Mouse (Mus musculus) hindbrain, embryonic 14.5 days (tissue): ENCODE results near the gene Prlr. TPM values are rescaled to one million over a fixed set of nuclear protein-coding genes. Genes with fewer than 3 reads are reported as not detected.

Experiments
- ATAC-seq: fragments of 200-750 bp; cut with Nextera tagmentation; 2 replicates; pipeline ENCODE4 v1.8.0; 2017; ENCODE audit warnings: moderate number of reproducible peaks, mild to moderate bottlenecking, moderate TSS enrichment, moderate library complexity; ENCODE audit not compliant: low FRiP score
- DNase-seq: peaks from one replicate; pipeline ENCODE4 v3.0.0-alpha.2; 2015; ENCODE audit warnings: low spot score
- H3K27ac ChIP-seq: fragments of 300-500 bp; sonication (generic); 2 replicates; pipeline ENCODE4 v1.5.1; 2014; ENCODE audit warnings: mild to moderate bottlenecking, moderate library complexity
- H3K27me3 ChIP-seq: fragments of 300-500 bp; sonication (generic); 2 replicates; pipeline ENCODE4 v1.6.1; 2014; ENCODE audit warnings: mild to moderate bottlenecking, low read length, mixed read lengths; ENCODE audit not compliant: control insufficient read depth, insufficient read depth
- H3K36me3 ChIP-seq: fragments of 300-500 bp; sonication (generic); replicated peaks from 2 replicates; pipeline ENCODE4 v1.6.1; 2014; ENCODE audit not compliant: control insufficient read depth, insufficient read depth
- H3K4me1 ChIP-seq: fragments of 300-500 bp; sonication (generic); replicated peaks from 2 replicates; pipeline ENCODE4 v1.6.1; 2014; ENCODE audit warnings: antibody characterized with exemption, low read length, mixed read lengths; ENCODE audit not compliant: control insufficient read depth, insufficient read depth
- H3K4me2 ChIP-seq: fragments of 300-500 bp; sonication (generic); replicated peaks from 2 replicates; pipeline ENCODE4 v1.6.1; 2014; ENCODE audit warnings: mild to moderate bottlenecking, moderate library complexity
- H3K4me3 ChIP-seq: fragments of 300-500 bp; sonication (generic); replicated peaks from 2 replicates; pipeline ENCODE4 v1.5.1; 2014; ENCODE audit warnings: mild to moderate bottlenecking, low read length
- H3K9ac ChIP-seq: fragments of 300-500 bp; sonication (generic); 2 replicates; pipeline ENCODE4 v1.6.1; 2014
- H3K9me3 ChIP-seq: fragments of 300-500 bp; sonication (generic); 2 replicates; pipeline ENCODE4 v1.6.1; 2016; ENCODE audit warnings: low read length; ENCODE audit not compliant: control insufficient read depth
- WGBS: fragments of 180-500 bp; shearing (Covaris S2); extraction: QIAGEN DNeasy Blood & Tissue Kit; methylation state at CpG from one replicate; pipeline ENCODE4 v1.1.7; 2014; 5-methylcytosine and 5-hydroxymethylcytosine counted together
- polyA plus RNA-seq: library from polyadenylated mRNA; unstranded; fragments of >200 nt; fragmentation: Nextera tagmentation; extraction: Ambion mirVana; gene quantifications from 2 replicates; pipeline ENCODE4 v1.2.1, GENCODE M21; 2014

The Prlr gene
- polyA plus RNA-seq, 1 experiment from 2014 or later, result 1.8 TPM

DNA sequence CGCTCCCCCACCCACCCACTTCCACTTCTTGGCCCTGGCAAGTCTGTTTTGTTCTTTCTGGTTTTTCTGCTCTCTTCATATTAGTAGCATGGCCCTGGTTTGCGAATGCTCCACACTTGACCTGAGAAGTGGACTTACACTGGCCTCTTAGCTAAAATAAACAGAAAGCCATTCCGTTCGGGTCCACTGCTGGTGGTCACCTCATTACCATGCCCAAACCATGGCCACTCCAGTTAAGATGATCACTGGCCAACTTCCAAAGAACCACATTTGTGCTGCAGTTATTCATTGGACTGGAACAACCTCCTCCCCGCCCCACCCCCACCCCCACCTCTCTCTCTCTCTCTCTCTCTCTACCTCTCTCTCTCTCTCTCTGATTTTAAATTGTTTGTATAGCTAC lies 104.5 kb downstream of the Prlr start:
- 92% methylated on average over 5 of the region's 5 CpGs for WGBS
- H3K4me1 ChIP-seq, result no peaks in the 10 kb centered on the region
- DNase-seq (no peak), ATAC-seq (no peak)
- H3K36me3 ChIP-seq, result no peaks in the 10 kb centered on the region
- H3K9ac ChIP-seq, result no peak overlapping the region
- no peak overlapping the region for H3K4me3 ChIP-seq
- no peak overlapping the region for H3K4me2 ChIP-seq
- H3K9me3 ChIP-seq, result no peaks in the 10 kb centered on the region
- H3K27me3 ChIP-seq, result no peaks in the 10 kb centered on the region
- H3K27ac ChIP-seq, result no peak overlapping the region

DNA sequence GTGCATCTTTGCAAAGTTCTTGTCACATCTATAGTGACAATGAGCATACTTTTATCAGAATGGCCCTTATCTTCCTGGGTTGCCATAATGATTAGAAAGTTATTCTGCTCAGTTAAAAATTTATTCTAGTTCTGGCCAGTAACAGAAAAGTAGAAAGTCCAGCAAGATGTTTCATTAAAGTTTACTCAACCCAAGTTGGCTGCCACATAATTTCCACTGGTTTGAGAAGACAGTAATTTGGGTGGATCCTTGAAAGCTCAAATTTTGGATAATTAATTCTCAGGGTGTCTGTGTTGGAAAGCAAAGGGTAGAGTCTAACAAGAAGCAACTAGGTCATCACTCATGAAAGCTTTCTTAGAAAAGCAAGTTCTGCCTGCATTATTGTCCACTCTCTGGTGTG lies 106.6 kb downstream of the Prlr start:
- H3K27ac ChIP-seq, result no peak overlapping the region
- ATAC-seq (no peak), DNase-seq (no peak)
- no peaks in the 10 kb centered on the region for H3K4me1 ChIP-seq
- no peak overlapping the region for H3K4me3 ChIP-seq
- no peaks in the 10 kb centered on the region for H3K27me3 ChIP-seq
- no peak overlapping the region for H3K4me2 ChIP-seq
- H3K9me3 ChIP-seq, result no peaks in the 10 kb centered on the region
- H3K9ac ChIP-seq, result no peak overlapping the region
- H3K36me3 ChIP-seq, result no peaks in the 10 kb centered on the region

DNA sequence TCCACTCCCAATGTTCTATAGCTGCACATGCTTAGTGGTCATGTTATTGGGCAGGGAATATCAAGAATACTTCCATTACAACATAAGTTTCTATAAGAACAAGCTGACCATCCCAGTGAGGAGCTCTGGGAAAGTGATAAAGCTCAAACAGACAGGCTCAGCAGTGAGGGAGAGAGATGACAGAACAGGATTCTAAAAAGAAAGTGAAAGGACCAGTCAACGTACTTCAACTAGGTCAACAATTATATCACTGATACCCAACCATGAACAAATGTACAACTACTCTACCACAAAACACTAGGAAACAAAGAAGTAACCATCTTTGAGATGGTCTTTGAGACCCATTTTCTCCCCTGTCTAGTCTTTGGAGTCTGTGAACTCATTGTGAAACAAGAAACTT lies 119.5 kb downstream of the Prlr start:
- Histone ChIP-seq H3K4me1 (no peaks in the 10 kb centered on the region), H3K36me3 (no peaks in the 10 kb centered on the region), H3K27me3 (no peaks in the 10 kb centered on the region), H3K9ac (no peak overlapping the region), H3K4me2 (no peak overlapping the region), H3K4me3 (no peak overlapping the region), H3K27ac (no peak overlapping the region), H3K9me3 (no peaks in the 10 kb centered on the region)
- DNase-seq, result no peak
- 88% methylated on average over 1 of the region's 1 CpGs for WGBS
- no peak for ATAC-seq

DNA sequence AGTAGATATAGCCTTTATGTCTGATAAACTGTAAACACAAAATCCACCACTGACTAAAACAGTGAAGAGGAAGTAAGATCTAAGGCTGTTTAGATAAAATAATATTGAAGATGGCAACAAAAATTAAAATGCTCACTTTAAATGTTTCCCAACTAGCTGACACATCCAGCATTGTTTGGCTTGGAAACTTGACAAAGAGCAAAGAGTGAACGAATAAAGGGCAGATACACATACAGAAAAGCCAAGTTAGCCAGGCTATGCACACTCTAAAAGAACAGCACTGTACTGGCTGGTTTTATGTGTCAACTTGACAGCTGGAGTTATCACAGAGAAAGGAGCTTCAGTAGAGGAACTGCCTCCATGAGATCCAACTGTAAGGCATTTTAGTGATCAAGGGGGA lies 121.0 kb downstream of the Prlr start:
- H3K4me1 ChIP-seq, result no peaks in the 10 kb centered on the region
- no peak overlapping the region for H3K27ac ChIP-seq
- no peak overlapping the region for H3K9ac ChIP-seq
- H3K27me3 ChIP-seq, result no peaks in the 10 kb centered on the region
- no peak overlapping the region for H3K4me2 ChIP-seq
- no peaks in the 10 kb centered on the region for H3K9me3 ChIP-seq
- ATAC-seq (no peak), DNase-seq (no peak)
- WGBS, result 73% methylated on average over 1 of the region's 1 CpGs
- H3K4me3 ChIP-seq, result no peak overlapping the region
- no peaks in the 10 kb centered on the region for H3K36me3 ChIP-seq

DNA sequence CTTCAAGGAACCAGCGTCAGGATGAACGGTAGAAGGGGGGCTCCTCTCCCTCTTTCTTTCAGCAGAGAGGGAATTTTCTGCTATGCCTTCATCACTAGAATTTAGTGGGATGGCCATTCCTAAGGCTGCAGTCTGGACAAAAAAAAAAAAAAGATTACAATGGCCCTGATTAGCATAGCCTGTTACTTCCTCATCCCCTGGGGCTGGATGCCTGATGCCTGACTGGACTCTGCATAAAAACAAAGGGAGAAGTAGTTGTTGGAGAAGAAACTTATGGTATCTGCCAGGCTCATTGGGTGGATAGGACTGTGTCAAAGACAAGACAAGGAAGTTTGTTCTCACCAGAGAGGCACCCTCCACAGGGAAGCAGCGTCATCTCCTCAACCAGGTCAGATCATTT lies 122.4 kb downstream of the Prlr start:
- no peaks in the 10 kb centered on the region for H3K36me3 ChIP-seq
- no peaks in the 10 kb centered on the region for H3K9me3 ChIP-seq
- no peak overlapping the region for H3K27ac ChIP-seq
- H3K9ac ChIP-seq, result no peak overlapping the region
- WGBS, result 59% methylated on average over 3 of the region's 3 CpGs
- ATAC-seq, result no peak
- H3K4me3 ChIP-seq, result no peak overlapping the region
- no peak overlapping the region for H3K4me2 ChIP-seq
- no peak for DNase-seq
- no peaks in the 10 kb centered on the region for H3K27me3 ChIP-seq
- no peaks in the 10 kb centered on the region for H3K4me1 ChIP-seq

DNA sequence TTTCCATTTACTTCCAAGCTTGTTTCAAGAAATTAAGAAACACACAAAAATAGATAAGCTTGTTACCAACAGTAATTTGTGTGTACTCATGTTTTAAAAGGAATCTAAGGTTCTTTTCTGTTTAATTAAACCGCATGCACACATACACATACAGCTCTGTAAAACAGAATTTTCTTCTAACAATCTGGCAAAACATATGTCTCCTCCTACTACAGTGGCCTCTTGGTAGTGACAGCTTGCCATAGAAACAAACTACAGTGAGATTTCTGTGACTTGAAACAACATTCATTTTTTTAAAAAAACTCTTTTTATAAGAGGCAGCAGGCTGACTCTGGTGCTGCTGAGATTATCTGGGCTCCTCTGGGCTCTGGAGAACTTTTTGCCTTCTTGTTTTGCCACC lies 129.4 kb downstream of the Prlr start:
- WGBS, result 100% methylated on average over 1 of the region's 1 CpGs
- Histone ChIP-seq H3K36me3 (no peaks in the 10 kb centered on the region), H3K9ac (no peak overlapping the region), H3K9me3 (no peaks in the 10 kb centered on the region), H3K4me3 (no peak overlapping the region), H3K27ac (no peak overlapping the region), H3K4me1 (no peaks in the 10 kb centered on the region), H3K4me2 (no peak overlapping the region), H3K27me3 (no peaks in the 10 kb centered on the region)
- no peak for ATAC-seq
- DNase-seq, result no peak

DNA sequence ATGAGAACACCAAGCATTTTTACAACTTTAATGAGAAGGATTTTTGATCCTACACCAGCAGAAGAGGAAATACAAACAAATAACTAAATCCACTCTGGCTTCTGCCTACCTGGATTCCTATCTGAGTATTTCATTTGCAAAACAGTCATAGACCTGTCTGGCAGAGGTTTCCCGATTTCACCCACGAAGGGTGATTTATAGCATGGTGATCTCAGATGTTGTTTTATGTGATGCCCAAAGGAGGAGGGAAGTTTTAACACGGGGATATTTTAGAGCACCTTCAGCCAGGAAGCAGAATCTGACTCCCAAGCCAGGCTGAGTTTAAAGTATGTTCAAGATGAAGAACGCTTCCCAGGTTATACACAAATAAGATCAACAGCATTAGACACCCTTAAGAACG lies 134.8 kb downstream of the Prlr start:
- ATAC-seq (no peak), DNase-seq (no peak)
- Histone ChIP-seq H3K9ac (no peak overlapping the region), H3K4me1 (no peaks in the 10 kb centered on the region), H3K4me3 (no peak overlapping the region), H3K27ac (no peak overlapping the region), H3K27me3 (no peaks in the 10 kb centered on the region), H3K36me3 (no peaks in the 10 kb centered on the region), H3K9me3 (no peaks in the 10 kb centered on the region), H3K4me2 (no peak overlapping the region)
- 86% methylated on average over 5 of the region's 5 CpGs for WGBS

DNA sequence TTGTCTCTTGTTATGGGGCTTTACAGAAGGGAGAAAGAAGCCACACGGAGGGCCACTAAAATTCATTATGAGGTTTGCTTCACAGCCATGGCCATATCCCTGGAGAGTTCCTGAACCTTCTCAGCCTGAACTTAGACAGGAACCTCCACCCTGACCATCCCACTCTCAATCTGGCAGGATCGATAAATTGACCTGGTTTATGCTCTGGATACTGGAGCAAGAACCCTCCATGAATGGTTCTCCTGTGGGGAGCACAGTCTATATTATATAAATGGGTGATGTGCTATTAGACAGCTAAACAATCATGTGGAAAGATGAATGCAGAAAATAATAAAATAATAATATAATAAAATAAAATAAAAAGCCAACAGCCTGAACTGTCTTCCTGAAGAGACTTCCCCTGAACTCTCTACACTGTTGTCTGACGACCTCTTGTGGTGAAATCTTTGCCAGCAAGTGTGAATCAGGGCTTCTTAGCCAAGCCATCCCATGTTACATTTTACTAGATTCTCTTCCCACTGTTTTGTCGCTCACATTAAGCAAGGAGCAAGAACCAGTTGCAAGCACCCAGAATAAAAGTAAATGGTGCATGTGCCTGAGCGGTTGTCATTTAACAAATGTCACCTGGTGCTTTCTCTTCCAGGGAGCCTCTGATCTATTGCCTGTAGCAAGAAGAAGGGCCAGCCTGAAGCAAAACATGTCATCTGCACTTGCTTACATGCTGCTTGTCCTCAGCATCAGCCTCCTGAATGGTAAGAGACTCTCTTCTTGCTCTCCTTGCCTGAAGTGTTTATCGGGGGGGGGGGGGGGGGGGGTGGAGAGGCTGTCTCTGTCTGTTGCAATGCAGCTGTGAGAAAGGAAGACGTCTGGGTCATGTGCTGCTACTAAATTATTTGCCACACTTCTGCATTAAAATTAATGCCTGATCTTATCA lies 136.8 kb downstream of the Prlr start:
- DNase-seq (peak; percentile 81), ATAC-seq (peak; percentile 69; the same call in 1 of the 2 replicates)
- Histone ChIP-seq H3K27ac (no peak overlapping the region), H3K36me3 (no peaks in the 10 kb centered on the region), H3K9ac (no peak overlapping the region), H3K27me3 (no peaks in the 10 kb centered on the region), H3K9me3 (no peaks in the 10 kb centered on the region), H3K4me1 (no peaks in the 10 kb centered on the region), H3K4me2 (no peak overlapping the region), H3K4me3 (no peak overlapping the region)
- WGBS, result 57% methylated on average over 6 of the region's 7 CpGs

DNA sequence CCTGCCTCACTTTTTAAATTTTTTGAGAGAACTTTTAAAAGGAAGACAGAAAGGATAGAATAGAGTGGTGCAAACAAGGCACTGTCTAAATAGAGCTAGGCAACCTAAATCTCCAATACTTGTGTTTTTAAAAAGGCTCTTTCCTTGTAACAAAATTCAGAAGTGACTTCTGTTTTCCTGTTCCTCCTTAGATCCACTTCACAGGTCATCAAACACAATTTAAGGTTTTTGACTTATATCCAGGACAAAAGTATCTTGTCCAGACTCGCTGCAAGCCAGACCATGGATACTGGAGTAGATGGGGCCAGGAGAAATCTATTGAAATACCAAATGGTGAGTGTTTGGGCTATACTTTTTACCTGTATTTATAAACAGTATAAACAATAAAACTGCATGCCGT lies 148.0 kb downstream of the Prlr start, which contains the start of gene Gm21973:
Gm21973 (plus strand) TSS at position 301 of the 400 bp plus-strand sequence.
- ATAC-seq (no peak), DNase-seq (no peak)
- Histone ChIP-seq H3K36me3 (no peaks in the 10 kb centered on the region), H3K4me1 (no peaks in the 10 kb centered on the region), H3K27me3 (no peaks in the 10 kb centered on the region), H3K4me2 (no peak within 1 kb of the TSS), H3K9me3 (no peaks in the 10 kb centered on the region), H3K27ac (no peak within 1 kb of the TSS), H3K4me3 (no peak within 1 kb of the TSS), H3K9ac (no peak within 1 kb of the TSS)
- WGBS, result 91% methylated on average over 2 of the region's 2 CpGs
